Mouse (Mus musculus): Measurements from ENCODE around the gene Map4k3.

- TF ChIP-seq CTCF (conservative IDR thresholded peaks at IDR 0.05; ENCODE audit: low read length), result no peak
- no peak for TF ChIP-seq POU5F1 (IDR thresholded peaks at IDR 0.05; ENCODE audit: borderline replicate concordance, low read length)
Observed at GRCm38 (mm10) chr17:80562792-80563191, 165.5 kb downstream of the Map4k3 start.
